Mouse (Mus musculus): Measurements from ENCODE around the gene Scgb1b30. TPM values are rescaled to one million over a fixed set of nuclear protein-coding genes. Genes with fewer than 3 reads are reported as not detected.
"Not testable (repeated sequence)": the region's sequence is repeated elsewhere in the genome, so short reads cannot be mapped to it uniquely, and the experiment has no call there.

Scgb1b30 gene
- total RNA-seq (2014; fragmentation: Nextera tagmentation): not detected in 2 replicates
- total RNA-seq (2017): not detected in 2 replicates
- not detected in 2 replicates for polyA plus RNA-seq (2012)

- Histone ChIP-seq H3K27me3 (ENCODE audit: insufficient read depth, low read length) (no peaks in the 10 kb centered on the region), H3K36me3 (replicated peaks) (no peaks in the 10 kb centered on the region), H3K9me3 (replicated peaks) (no peaks in the 10 kb centered on the region), H3K4me3 (ENCODE audit: low read depth, low read length) (no peak within 1 kb of the TSS), H3K4me1 (ENCODE audit: insufficient read depth, low read depth, low read length) (no peaks in the 10 kb centered on the region)
- TF ChIP-seq GATA2 (IDR thresholded peaks at IDR 0.05; ENCODE audit: borderline replicate concordance, low read depth, low read length): no peak
- TF ChIP-seq CTCF (IDR thresholded peaks at IDR 0.05; ENCODE audit: low read depth, low read length): no peak
- TF ChIP-seq TAL1 (conservative IDR thresholded peaks at IDR 0.05; ENCODE audit: low read depth, low read length): no peak
- TF ChIP-seq POLR2AphosphoS5 (IDR thresholded peaks at IDR 0.05; ENCODE audit: insufficient replicate concordance, low read depth, low read length): no peak
- TF ChIP-seq GATA1 (IDR thresholded peaks at IDR 0.05; ENCODE audit: borderline replicate concordance, low read length): no peak
- DNase-seq (ENCODE audit: low spot score) (no peak), ATAC-seq (ENCODE audit: extremely low read depth, insufficient number of reproducible peaks, low FRiP score, poor library complexity, severe bottlenecking) (no peak)
Observed at GRCm38 (mm10) chr7:34094911-34095481, at the start of gene Scgb1b30. Gene Scgb1b30, plus strand, starts transcription at chr7:34095431.

GRCm38 (mm10) chr7:34068132-34068531, 27.1 kb upstream of the Scgb1b30 start:
- H3K9me3 ChIP-seq (replicated peaks); H3K36me3 ChIP-seq (replicated peaks); H3K4me3 ChIP-seq (ENCODE audit: low read depth, low read length); H3K27me3 ChIP-seq (ENCODE audit: insufficient read depth, low read length); ATAC-seq (ENCODE audit: extremely low read depth, insufficient number of reproducible peaks, low FRiP score, poor library complexity, severe bottlenecking); H3K4me1 ChIP-seq (ENCODE audit: insufficient read depth, low read depth, low read length); DNase-seq (ENCODE audit: low spot score): not testable (repeated sequence)

GRCm38 (mm10) chr7:34100002-34100401, 4.8 kb downstream of the Scgb1b30 start:
- no peak for DNase-seq (ENCODE audit: low spot score)

GRCm38 (mm10) chr7:34101276-34101675, 6.0 kb downstream of the Scgb1b30 start:
- Histone ChIP-seq H3K4me3 (ENCODE audit: low read depth, low read length) (no peak overlapping the region), H3K9me3 (replicated peaks) (no peaks in the 10 kb centered on the region), H3K4me1 (ENCODE audit: insufficient read depth, low read depth, low read length) (no peaks in the 10 kb centered on the region), H3K36me3 (replicated peaks) (no peaks in the 10 kb centered on the region), H3K27me3 (ENCODE audit: insufficient read depth, low read length) (no peaks in the 10 kb centered on the region)
- DNase-seq (ENCODE audit: low spot score) (no peak), ATAC-seq (ENCODE audit: extremely low read depth, insufficient number of reproducible peaks, low FRiP score, poor library complexity, severe bottlenecking) (no peak)
- no peak for TF ChIP-seq TAL1 (conservative IDR thresholded peaks at IDR 0.05; ENCODE audit: low read depth, low read length)
- no peak for TF ChIP-seq GATA1 (IDR thresholded peaks at IDR 0.05; ENCODE audit: borderline replicate concordance, low read length)
- no peak for TF ChIP-seq POLR2AphosphoS5 (IDR thresholded peaks at IDR 0.05; ENCODE audit: insufficient replicate concordance, low read depth, low read length)
- no peak for TF ChIP-seq CTCF (IDR thresholded peaks at IDR 0.05; ENCODE audit: low read depth, low read length)
- no peak for TF ChIP-seq GATA2 (IDR thresholded peaks at IDR 0.05; ENCODE audit: borderline replicate concordance, low read depth, low read length)

More at GRCm38 (mm10) chr7:34100002-34100401, 4.8 kb downstream of the Scgb1b30 start:
- Histone ChIP-seq H3K4me3 (ENCODE audit: low read depth, low read length) (no peak overlapping the region), H3K36me3 (replicated peaks) (no peaks in the 10 kb centered on the region), H3K4me1 (ENCODE audit: insufficient read depth, low read depth, low read length) (no peaks in the 10 kb centered on the region), H3K9me3 (replicated peaks) (no peaks in the 10 kb centered on the region), H3K27me3 (ENCODE audit: insufficient read depth, low read length) (no peaks in the 10 kb centered on the region)
- TF ChIP-seq GATA1 (IDR thresholded peaks at IDR 0.05; ENCODE audit: borderline replicate concordance, low read length): no peak
- TF ChIP-seq GATA2 (IDR thresholded peaks at IDR 0.05; ENCODE audit: borderline replicate concordance, low read depth, low read length): no peak
- TF ChIP-seq POLR2AphosphoS5 (IDR thresholded peaks at IDR 0.05; ENCODE audit: insufficient replicate concordance, low read depth, low read length): no peak
- no peak for TF ChIP-seq CTCF (IDR thresholded peaks at IDR 0.05; ENCODE audit: low read depth, low read length)
- TF ChIP-seq TAL1 (conservative IDR thresholded peaks at IDR 0.05; ENCODE audit: low read depth, low read length): no peak
- ATAC-seq (ENCODE audit: extremely low read depth, insufficient number of reproducible peaks, low FRiP score, poor library complexity, severe bottlenecking): no peak

GRCm38 (mm10) chr7:34109190-34109589, 14.0 kb downstream of the Scgb1b30 start:
- ATAC-seq (ENCODE audit: extremely low read depth, insufficient number of reproducible peaks, low FRiP score, poor library complexity, severe bottlenecking): no peak
- no peak for DNase-seq (ENCODE audit: low spot score)
- Histone ChIP-seq H3K27me3 (ENCODE audit: insufficient read depth, low read length) (no peaks in the 10 kb centered on the region), H3K9me3 (replicated peaks) (no peaks in the 10 kb centered on the region), H3K4me1 (ENCODE audit: insufficient read depth, low read depth, low read length) (no peaks in the 10 kb centered on the region), H3K4me3 (ENCODE audit: low read depth, low read length) (no peak overlapping the region), H3K36me3 (replicated peaks) (no peaks in the 10 kb centered on the region)
- no peak for TF ChIP-seq CTCF (IDR thresholded peaks at IDR 0.05; ENCODE audit: low read depth, low read length)
- no peak for TF ChIP-seq TAL1 (conservative IDR thresholded peaks at IDR 0.05; ENCODE audit: low read depth, low read length)
- TF ChIP-seq GATA1 (IDR thresholded peaks at IDR 0.05; ENCODE audit: borderline replicate concordance, low read length): no peak
- TF ChIP-seq GATA2 (IDR thresholded peaks at IDR 0.05; ENCODE audit: borderline replicate concordance, low read depth, low read length): no peak
- TF ChIP-seq POLR2AphosphoS5 (IDR thresholded peaks at IDR 0.05; ENCODE audit: insufficient replicate concordance, low read depth, low read length): no peak

- Histone ChIP-seq H3K36me3 (replicated peaks) (no peaks in the 10 kb centered on the region), H3K9me3 (replicated peaks) (no peaks in the 10 kb centered on the region), H3K4me3 (ENCODE audit: low read depth, low read length) (no peak overlapping the region), H3K4me1 (ENCODE audit: insufficient read depth, low read depth, low read length) (no peaks in the 10 kb centered on the region), H3K27me3 (ENCODE audit: insufficient read depth, low read length) (no peaks in the 10 kb centered on the region; the same call in 1 of the 2 replicates)
- no peak for ATAC-seq (ENCODE audit: extremely low read depth, insufficient number of reproducible peaks, low FRiP score, poor library complexity, severe bottlenecking)
- no peak for DNase-seq (ENCODE audit: low spot score)
- TF ChIP-seq POLR2AphosphoS5 (IDR thresholded peaks at IDR 0.05; ENCODE audit: insufficient replicate concordance, low read depth, low read length) (no peak), CTCF (IDR thresholded peaks at IDR 0.05; ENCODE audit: low read depth, low read length) (no peak), GATA2 (IDR thresholded peaks at IDR 0.05; ENCODE audit: borderline replicate concordance, low read depth, low read length) (no peak), GATA1 (IDR thresholded peaks at IDR 0.05; ENCODE audit: borderline replicate concordance, low read length) (no peak), TAL1 (conservative IDR thresholded peaks at IDR 0.05; ENCODE audit: low read depth, low read length) (no peak)
Observed at GRCm38 (mm10) chr7:34116601-34117000, 21.4 kb downstream of the Scgb1b30 start.

GRCm38 (mm10) chr7:34120636-34121035, 25.4 kb downstream of the Scgb1b30 start:
- ATAC-seq (ENCODE audit: extremely low read depth, insufficient number of reproducible peaks, low FRiP score, poor library complexity, severe bottlenecking); DNase-seq (ENCODE audit: low spot score); H3K9me3 ChIP-seq (replicated peaks); H3K4me1 ChIP-seq (ENCODE audit: insufficient read depth, low read depth, low read length); H3K36me3 ChIP-seq (replicated peaks); H3K4me3 ChIP-seq (ENCODE audit: low read depth, low read length); H3K27me3 ChIP-seq (ENCODE audit: insufficient read depth, low read length): not testable (repeated sequence)
